Mouse (Mus musculus) left cerebral cortex, adult 2 months (tissue): ENCODE measurements around the gene Ripk3. TPM values are rescaled to one million over a fixed set of nuclear protein-coding genes. Genes with fewer than 3 reads are reported as not detected.
"Not testable (repeated sequence)": the region's sequence is repeated elsewhere in the genome, so short reads cannot be mapped to it uniquely, and the experiment has no call there.

Source experiments
- DNase-seq, 2 experiments: peaks; one replicate each; pipeline ENCODE4 v3.0.0; 2021 to 2022; ENCODE audit warnings: low spot score in 2 of 2, mixed read lengths in 1 of 2; ENCODE audit errors: extremely low spot score in 1 of 2
- H3K27ac ChIP-seq: fragments of 200-600 bp; 2 replicates; pipeline ENCODE4 v1.8.1; 2022
- H3K4me3 ChIP-seq: fragments of 200-600 bp; 2 replicates; pipeline ENCODE4 v1.8.1; 2022
- CTCF ChIP-seq: fragments of 200-600 bp; IDR thresholded peaks from 2 replicates; pipeline ENCODE4 v1.8.1; 2022; ENCODE audit warnings: antibody characterized with exemption, mild to moderate bottlenecking, moderate library complexity
- intact Hi-C: fragments of 180-260 bp; cut with DNase I; formaldehyde crosslinking; loops from one replicate; pipeline ENCODE4 v1.15.1; 2025
- total RNA-seq, 2 experiments: library from RNA; stranded (reverse); gene quantifications; 2 replicates each; pipeline ENCODE4 v1.2.3; 2021

Gene Ripk3
- total RNA-seq, 2 experiments from 2014 or later: 1.2 to 1.3 TPM

DNA sequence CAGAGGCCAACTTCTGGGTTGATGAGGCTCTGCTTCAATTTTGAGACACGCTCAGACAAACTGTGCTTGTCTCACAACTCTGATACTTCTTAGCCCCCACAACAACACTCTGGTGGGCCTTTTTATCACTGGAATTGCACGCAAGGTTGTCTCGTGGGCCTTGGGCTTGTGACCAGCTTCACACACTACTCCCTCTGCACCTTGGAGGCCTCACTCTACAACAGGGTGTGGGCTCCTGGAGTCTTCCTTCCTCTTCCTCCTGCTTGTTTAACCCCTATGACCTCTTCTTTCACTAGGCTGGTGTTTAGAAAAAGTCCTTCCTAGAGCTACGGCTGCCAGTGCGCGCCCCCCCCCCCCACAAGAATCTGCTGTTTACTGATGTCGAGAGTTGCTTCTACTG is 12.0 kb downstream of the Ripk3 start:
- Histone ChIP-seq H3K4me3 (no peak overlapping the region), H3K27ac (no peak overlapping the region)
- TF ChIP-seq CTCF: no peak
- intact Hi-C loops: no loop called here
- no peak for DNase-seq

DNA sequence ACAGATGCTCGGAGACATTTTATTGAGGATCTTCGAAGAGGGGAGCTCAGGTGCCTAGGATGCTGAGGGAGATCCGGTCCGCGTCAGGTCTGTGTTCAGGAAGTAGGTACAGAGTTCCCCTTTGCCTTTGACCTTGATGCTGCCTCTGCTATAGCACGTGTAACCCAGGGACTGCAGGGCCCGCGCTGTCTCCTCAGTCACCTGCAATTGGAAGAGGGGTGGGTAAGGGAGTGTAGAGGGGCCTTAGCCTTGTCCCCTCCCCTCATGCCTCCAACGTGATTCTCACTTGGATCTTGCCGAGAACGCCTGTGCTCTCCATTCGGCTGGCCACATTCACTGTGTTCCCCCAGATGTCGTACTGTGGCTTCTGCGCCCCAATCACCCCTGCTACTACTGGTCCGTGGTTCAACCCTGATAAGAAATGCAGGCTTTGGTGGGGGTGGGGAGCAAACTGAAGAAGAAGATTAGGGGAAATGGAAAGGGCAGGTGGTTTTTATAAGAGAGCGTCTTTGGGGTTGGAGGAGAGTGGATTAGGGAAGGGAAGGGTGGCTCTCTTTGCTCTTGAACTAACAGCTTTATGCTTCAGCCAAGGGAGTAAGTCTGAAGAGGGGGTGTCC is 19.5 kb downstream of the Ripk3 start:
- Histone ChIP-seq H3K4me3 (no peak overlapping the region), H3K27ac (no peak overlapping the region)
- intact Hi-C loops: no loop called here
- DNase-seq: no peak
- TF ChIP-seq CTCF: no peak

DNA sequence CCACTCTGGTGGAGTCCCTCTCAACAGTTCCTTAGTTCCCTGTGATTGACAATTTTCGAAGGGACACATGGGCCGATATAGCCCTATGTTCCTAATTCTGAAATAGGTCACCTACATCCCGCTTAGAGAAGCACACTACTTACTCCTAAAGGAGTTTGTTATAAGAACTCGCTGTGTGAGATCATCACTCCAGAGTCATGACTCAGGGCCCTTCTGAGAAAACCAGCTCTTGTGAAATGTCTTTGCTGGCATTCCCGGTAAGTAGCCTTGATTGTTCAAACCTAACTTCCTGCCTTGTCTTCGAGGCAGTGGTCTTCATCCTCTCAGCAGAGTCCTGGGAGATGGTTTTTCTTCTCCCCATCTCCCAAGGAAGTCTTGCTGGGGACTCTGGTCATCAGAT is 20.1 kb downstream of the Ripk3 start:
- intact Hi-C loops: no loop called here
- DNase-seq: no peak
- no peak overlapping the region for H3K4me3 ChIP-seq
- no peak for TF ChIP-seq CTCF
- no peak overlapping the region for H3K27ac ChIP-seq

DNA sequence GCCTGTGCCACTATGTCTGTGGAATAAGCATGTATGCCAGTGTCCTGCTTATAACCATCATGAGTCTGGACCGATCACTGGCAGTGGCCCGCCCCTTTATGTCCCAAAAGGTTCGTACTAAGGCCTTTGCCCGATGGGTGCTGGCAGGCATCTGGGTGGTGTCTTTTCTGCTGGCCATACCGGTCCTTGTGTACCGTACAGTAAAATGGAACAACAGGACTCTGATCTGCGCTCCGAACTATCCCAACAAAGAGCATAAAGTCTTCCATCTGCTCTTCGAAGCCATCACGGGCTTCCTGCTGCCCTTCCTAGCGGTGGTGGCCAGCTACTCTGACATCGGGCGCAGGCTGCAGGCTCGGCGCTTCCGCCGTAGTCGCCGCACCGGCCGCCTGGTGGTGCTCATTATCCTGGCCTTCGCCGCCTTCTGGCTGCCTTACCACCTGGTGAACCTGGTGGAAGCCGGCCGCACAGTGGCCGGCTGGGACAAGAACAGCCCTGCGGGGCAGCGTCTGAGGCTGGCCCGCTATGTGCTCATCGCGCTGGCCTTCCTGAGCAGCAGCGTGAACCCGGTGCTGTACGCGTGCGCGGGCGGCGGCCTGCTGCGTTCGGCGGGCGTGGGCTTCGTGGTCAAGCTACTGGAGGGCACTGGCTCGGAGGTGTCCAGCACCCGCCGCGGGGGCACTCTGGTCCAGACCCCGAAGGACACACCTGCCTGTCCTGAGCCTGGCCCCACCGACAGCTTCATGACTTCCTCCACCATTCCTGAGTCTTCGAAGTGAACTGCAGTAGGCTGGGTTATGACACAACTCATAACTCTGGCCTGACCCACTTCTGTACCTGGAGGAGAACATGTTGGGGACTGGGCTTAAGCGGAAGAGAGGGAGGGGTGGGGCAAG is 20.9 kb downstream of the Ripk3 start:
- TF ChIP-seq CTCF: peak; percentile 56
- peak overlapping the region; percentile 43 for H3K4me3 ChIP-seq
- peak in 1 of 2 experiments; percentile 54 for DNase-seq
- no peak overlapping the region for H3K27ac ChIP-seq
- intact Hi-C loops: no loop called here

DNA sequence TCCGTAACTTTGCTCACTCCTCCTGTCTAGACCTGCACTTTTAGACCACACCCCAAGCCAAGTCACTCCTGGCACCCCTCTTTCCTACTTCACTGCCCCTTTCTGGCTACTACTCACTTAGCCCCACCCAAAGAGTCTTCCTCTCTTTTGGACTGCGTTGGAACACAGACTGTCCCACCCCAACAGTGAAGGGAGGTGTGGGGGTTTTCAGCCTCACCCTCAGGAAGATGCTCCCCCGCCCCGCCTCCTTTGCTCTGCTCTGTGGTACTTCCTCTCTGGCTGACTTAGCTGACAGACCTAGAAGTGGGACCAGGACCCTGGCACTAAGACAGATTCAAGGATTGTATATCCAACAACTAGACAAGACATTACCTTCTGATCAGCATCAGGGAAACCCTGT is 23.0 kb downstream of the Ripk3 start, which contains the start of gene Ltb4r1:
Gene Ltb4r1 (plus strand): TSS at position 267 of the 400 bp plus-strand sequence.
- TF ChIP-seq CTCF: no peak
- intact Hi-C loops: no loop called here
- no peak for DNase-seq
- Histone ChIP-seq H3K27ac (no peak within 1 kb of the TSS), H3K4me3 (no peak within 1 kb of the TSS)

DNA sequence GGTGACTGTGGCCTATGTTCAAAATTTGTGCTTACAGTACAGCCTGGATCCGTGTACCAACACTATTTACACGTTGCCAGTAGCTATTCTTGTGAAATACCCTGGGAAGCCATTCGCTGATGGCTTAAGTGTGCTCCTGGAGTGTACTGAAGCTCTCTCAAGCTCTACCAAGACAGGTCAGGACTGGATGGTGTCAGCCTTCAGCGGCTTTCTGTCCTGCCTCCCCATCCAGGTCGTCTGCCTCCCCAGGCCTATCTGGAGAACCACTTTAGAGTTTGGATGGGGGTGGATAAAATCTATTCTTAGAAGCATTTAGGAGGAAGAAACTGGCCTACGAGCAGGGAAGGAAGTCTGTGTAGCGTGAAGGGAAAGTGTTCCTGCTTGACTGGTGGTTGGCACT is 25.5 kb downstream of the Ripk3 start:
- Histone ChIP-seq H3K27ac (0 out of 2 replicates have a peak overlapping the region, but pooled peaks have one; percentile 8), H3K4me3 (no peak overlapping the region)
- TF ChIP-seq CTCF: no peak
- DNase-seq: no peak
- intact Hi-C loops: loop anchor here (5.0 kb wide), 1 partner anchor 139 kb away; the partner anchor contains the start of gene Sdr39u1

DNA sequence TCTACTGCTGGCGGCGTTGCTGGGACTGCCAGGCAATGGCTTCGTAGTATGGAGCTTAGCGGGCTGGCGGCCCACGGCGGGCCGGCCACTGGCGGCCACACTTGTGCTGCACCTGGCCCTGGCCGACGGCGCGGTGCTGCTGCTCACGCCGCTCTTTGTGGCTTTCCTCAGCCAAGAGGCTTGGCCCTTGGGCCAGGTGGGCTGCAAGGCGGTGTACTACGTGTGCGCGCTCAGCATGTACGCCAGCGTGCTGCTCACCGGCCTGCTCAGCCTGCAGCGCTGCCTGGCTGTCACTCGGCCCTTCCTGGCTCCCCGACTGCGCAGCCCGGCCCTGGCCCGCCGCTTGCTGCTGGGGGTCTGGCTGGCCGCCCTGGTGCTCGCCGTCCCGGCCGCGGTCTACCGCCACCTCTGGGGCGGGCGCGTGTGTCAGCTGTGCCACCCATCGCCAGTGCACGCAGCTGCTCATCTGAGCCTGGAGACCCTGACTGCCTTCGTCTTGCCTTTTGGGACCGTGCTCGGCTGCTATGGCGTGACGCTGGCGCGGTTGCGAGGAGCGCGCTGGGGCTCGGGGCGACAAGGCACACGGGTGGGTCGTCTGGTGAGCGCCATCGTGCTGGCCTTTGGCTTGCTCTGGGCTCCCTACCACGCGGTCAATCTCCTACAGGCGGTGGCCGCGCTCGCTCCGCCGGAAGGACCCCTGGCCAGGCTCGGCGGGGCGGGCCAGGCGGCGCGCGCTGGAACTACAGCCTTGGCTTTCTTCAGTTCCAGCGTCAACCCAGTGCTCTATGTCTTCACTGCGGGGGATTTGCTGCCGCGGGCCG is 26.5 kb downstream of the Ripk3 start:
- TF ChIP-seq CTCF: peak; percentile 54
- DNase-seq: peak; percentile 25 to 40
- H3K27ac ChIP-seq: peak overlapping the region; percentile 25
- intact Hi-C loops: loop anchor here (5.0 kb wide), 1 partner anchor 140 kb away; the partner anchor contains the start of gene Sdr39u1
- peak overlapping the region; percentile 53 for H3K4me3 ChIP-seq

DNA sequence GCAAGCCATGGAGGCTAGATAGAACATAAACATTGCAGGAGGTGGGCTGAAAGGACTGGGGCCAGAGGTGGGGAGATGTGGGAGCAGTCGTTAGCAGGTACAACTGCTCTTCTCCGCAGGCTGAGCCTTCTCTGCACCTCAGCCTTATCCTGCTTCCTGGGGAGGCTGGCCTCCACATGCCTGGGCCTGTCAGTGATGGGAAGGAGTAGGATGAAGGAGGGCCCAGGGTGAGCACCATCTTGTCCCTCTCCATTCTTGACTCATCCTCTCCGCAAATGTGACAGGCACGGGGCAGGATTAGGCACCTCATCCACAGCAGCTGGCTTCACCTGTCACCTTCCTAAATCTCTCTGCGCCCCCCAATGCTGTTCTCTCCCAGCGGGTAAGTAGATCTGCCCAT is 27.5 kb downstream of the Ripk3 start, which contains the start of gene Ltb4r2:
Gene Ltb4r2 (plus strand): TSS at position 266 of the 400 bp plus-strand sequence.
- intact Hi-C loops: loop anchor here (5.0 kb wide), 1 partner anchor 141 kb away; the partner anchor contains the start of gene Sdr39u1
- peak within 1 kb of the TSS; percentile 25 for H3K27ac ChIP-seq
- no peak for DNase-seq
- peak within 1 kb of the TSS; percentile 53 for H3K4me3 ChIP-seq
- no peak for TF ChIP-seq CTCF

DNA sequence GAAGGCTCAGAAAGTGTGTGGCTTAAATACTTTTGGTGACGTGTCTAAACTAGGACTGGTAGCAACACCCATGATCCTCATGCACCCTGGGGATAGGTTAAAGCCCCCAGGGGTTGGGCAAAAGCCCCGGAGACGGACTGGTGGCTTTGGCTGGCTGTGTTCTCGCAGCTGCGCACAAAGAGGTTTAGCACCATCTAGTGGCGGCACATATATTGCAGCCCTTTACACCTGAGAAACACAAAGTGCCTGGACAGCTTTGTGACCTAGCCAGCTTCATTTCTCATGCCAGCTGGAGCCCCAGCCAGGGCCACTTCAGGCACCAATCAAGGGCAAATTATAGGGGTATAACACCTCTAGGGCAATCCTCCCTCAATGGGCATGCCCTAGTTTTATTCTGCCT is 28.5 kb downstream of the Ripk3 start:
- intact Hi-C loops: loop anchor here (5.0 kb wide), 1 partner anchor 142 kb away; the partner anchor contains the start of gene Sdr39u1
- TF ChIP-seq CTCF: peak; percentile 81
- H3K27ac ChIP-seq: not testable (repeated sequence)
- H3K4me3 ChIP-seq: peak overlapping the region; percentile 21
- DNase-seq: peak; percentile 79 to 85

DNA sequence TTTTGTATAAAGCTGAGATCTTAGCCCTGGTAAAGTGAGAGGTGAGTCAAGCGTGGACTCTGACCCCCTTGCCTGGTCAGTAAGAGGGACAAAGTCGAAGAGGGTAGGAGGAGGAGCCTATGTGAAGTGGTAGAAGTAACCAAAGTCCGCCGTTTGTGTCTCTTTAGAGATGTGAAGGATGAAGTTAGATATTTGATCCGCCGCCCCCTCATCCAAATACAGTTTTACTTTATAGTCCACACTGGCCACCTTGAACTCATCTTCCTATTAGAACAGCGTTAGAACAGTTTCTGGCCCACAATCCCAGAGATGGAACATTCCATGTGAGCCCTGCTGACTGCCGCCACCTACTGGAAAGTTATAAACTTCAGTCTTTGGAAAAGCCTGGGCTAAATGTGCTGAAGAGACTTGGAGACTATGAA is 30.3 kb downstream of the Ripk3 start, which contains the start of gene Cideb:
Gene Cideb (minus strand): TSS at position 96 of the 422 bp plus-strand sequence.
- no peak for DNase-seq
- peak; percentile 70 for TF ChIP-seq CTCF
- Histone ChIP-seq H3K4me3 (no peak within 1 kb of the TSS), H3K27ac (no peak within 1 kb of the TSS)
- intact Hi-C loops: no loop called here

DNA sequence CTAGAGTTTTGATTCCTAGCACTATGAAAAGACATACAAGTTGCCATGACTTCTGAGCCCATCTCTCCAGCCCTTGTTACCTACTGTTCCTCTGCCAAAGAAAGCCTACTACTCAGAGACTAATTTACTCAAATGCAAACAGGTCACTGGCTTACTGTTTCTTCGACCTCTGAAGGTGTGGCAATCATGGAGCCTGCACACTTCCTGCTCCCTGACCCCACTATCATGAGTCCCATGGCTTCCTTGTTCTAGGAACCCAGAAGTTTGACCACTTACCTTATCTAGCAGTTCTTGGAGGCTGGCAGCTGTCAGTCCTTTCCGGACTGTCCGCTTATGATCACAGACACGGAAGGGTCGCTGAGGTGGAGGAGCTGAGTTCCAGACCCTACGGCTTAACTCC is 31.1 kb downstream of the Ripk3 start:
- intact Hi-C loops: no loop called here
- no peak for TF ChIP-seq CTCF

More for the DNA sequence above, 31.1 kb downstream of the Ripk3 start:
- DNase-seq: no peak
- H3K4me3 ChIP-seq: no peak overlapping the region
- no peak overlapping the region for H3K27ac ChIP-seq
